Mouse (Mus musculus) adrenal gland, postnatal 36 days (tissue): Measurements from ENCODE around the gene Tor2a. TPM values are rescaled to one million over a fixed set of nuclear protein-coding genes. Genes with fewer than 3 reads are reported as not detected.

ENCODE experiments used
- DNase-seq, 2 experiments: peaks; one replicate each; pipeline ENCODE4 v3.0.0; 2021; ENCODE audit warnings: mixed read lengths in 1 of 2
- total RNA-seq, 2 experiments: library from RNA; stranded (reverse); gene quantifications; 2 replicates each; pipeline ENCODE4 v1.2.3; 2021

Tor2a gene
- total RNA-seq, 2 experiments from 2014 or later = 26.7 to 32.5 TPM

- DNase-seq = no peak
Measured at GRCm38 (mm10) chr2:32761361-32761760, 4.3 kb downstream of the Tor2a start.

GRCm38 (mm10) chr2:32761859-32762258 lies 4.8 kb downstream of the Tor2a start:
- DNase-seq = no peak

GRCm38 (mm10) chr2:32763353-32763752 lies 6.3 kb downstream of the Tor2a start:
- no peak for DNase-seq

GRCm38 (mm10) chr2:32767241-32767640 lies 10.2 kb downstream of the Tor2a start:
- no peak for DNase-seq

- no peak for DNase-seq
Measured at GRCm38 (mm10) chr2:32768661-32769285, 11.7 kb downstream of the Tor2a start.

GRCm38 (mm10) chr2:32769327-32770085 lies 12.5 kb downstream of the Tor2a start:
- no peak for DNase-seq

- no peak for DNase-seq
Measured at GRCm38 (mm10) chr2:32771886-32772285, 14.9 kb downstream of the Tor2a start.

- no peak for DNase-seq
Measured at GRCm38 (mm10) chr2:32772626-32773279, 15.7 kb downstream of the Tor2a start.

- peak; percentile 99 for DNase-seq
Measured at GRCm38 (mm10) chr2:32775359-32776074, 18.5 kb downstream of the Tor2a start, which contains the start of the genes Ttc16 and Ptrh1. TSS of gene Ttc16 (minus strand) at chr2:32775633. TSS of gene Ptrh1 (plus strand) at chr2:32775786.

- peak in 1 of 2 experiments; percentile 18 for DNase-seq
Measured at GRCm38 (mm10) chr2:32776192-32776591, 19.2 kb downstream of the Tor2a start.

GRCm38 (mm10) chr2:32778081-32778480 lies 21.0 kb downstream of the Tor2a start:
- no peak for DNase-seq

- peak; percentile 67 to 70 for DNase-seq
Measured at GRCm38 (mm10) chr2:32779131-32779530, 22.1 kb downstream of the Tor2a start.

GRCm38 (mm10) chr2:32779714-32780113 lies 22.7 kb downstream of the Tor2a start:
- no peak for DNase-seq

- no peak for DNase-seq
Measured at GRCm38 (mm10) chr2:32781710-32782109, 24.7 kb downstream of the Tor2a start.

GRCm38 (mm10) chr2:32784048-32784681 lies 27.1 kb downstream of the Tor2a start, which contains the start of gene Cfap157:
TSS of gene Cfap157 (minus strand) at chr2:32784428.
- DNase-seq = no peak

GRCm38 (mm10) chr2:32787176-32787575 lies 30.1 kb downstream of the Tor2a start:
- DNase-seq = peak in 1 of 2 experiments; percentile 37

- no peak for DNase-seq
Measured at GRCm38 (mm10) chr2:32788581-32788980, 31.5 kb downstream of the Tor2a start.

GRCm38 (mm10) chr2:32791297-32791696 lies 34.3 kb downstream of the Tor2a start:
- DNase-seq = peak; percentile 33 to 37

GRCm38 (mm10) chr2:32795748-32796418 lies 38.8 kb downstream of the Tor2a start:
- no peak for DNase-seq

- DNase-seq = no peak
Measured at GRCm38 (mm10) chr2:32798251-32798962, 41.4 kb downstream of the Tor2a start.
